Mouse (Mus musculus) mouse trophoblast stem cell (cell line): ENCODE results near the gene Olfr447.

ENCODE experiments used
- in situ Hi-C, 2 experiments: fragments of 300-500 bp; cut with MseI, MboI; formaldehyde crosslinking; loops; 2 replicates in 1 of 2; 3 replicates in 1 of 2; pipeline ENCODE4 v1.15.1; 2025

Gene Olfr447

GRCm38 (mm10) chr6:42908578-42908977 lies at the start of gene Olfr447:
TSS of gene Olfr447 (plus strand) at chr6:42908878.
- in situ Hi-C loops = no loop called here

- in situ Hi-C loops = loop anchor here in 1 of 2 experiments (25.0 kb wide), 1 partner anchor 223 kb away; the partner anchor contains the start of gene Tcaf2
These were observed 48.4 kb upstream of the Olfr447 start for GRCm38 (mm10) chr6:42860222-42860819.

GRCm38 (mm10) chr6:42869695-42870094 lies 39.0 kb upstream of the Olfr447 start:
- in situ Hi-C loops = loop anchor here in 1 of 2 experiments (25.0 kb wide), 1 partner anchor 232 kb away; the partner anchor contains the start of gene Tcaf2

- in situ Hi-C loops = no loop called here
These were observed 32.4 kb upstream of the Olfr447 start for GRCm38 (mm10) chr6:42876323-42876722.

GRCm38 (mm10) chr6:42890141-42890540 lies 18.5 kb upstream of the Olfr447 start, which contains the start of gene Olfr448:
TSS of gene Olfr448 (plus strand) at chr6:42890441.
- in situ Hi-C loops = no loop called here

GRCm38 (mm10) chr6:42900345-42900744 lies 8.3 kb upstream of the Olfr447 start:
- in situ Hi-C loops = no loop called here

- in situ Hi-C loops = no loop called here
These were observed 12.4 kb downstream of the Olfr447 start, which contains the start of gene Olfr446 for GRCm38 (mm10) chr6:42921077-42921476. TSS of gene Olfr446 (plus strand) at chr6:42921377.

GRCm38 (mm10) chr6:42948767-42949166 lies 40.1 kb downstream of the Olfr447 start, which contains the start of gene Olfr444:
TSS of gene Olfr444 (plus strand) at chr6:42949067.
- in situ Hi-C loops = no loop called here
